Mouse (Mus musculus) liver, postnatal 0 days (tissue): ENCODE measurements at regions not wholly inside any gene's neighbourhood (a gene's known extent, or its start where the extent isn't known, plus 50 kb on each side); places are given as distances from the start of the nearest gene placed in this dataset.
A peak's percentile ranks its signal among the peaks of the same experiment; 100 is the strongest.

Source experiments
- CTCF ChIP-seq: sonication (generic); IDR thresholded peaks from 2 replicates; pipeline ENCODE4 v1.5.1; 2016; ENCODE audit warnings: antibody characterized with exemption, low read depth
- EP300 ChIP-seq: IDR thresholded peaks from 2 replicates; pipeline ENCODE4 v1.6.1; 2016; ENCODE audit warnings: antibody characterized with exemption, low read depth, mild to moderate bottlenecking

DNA sequence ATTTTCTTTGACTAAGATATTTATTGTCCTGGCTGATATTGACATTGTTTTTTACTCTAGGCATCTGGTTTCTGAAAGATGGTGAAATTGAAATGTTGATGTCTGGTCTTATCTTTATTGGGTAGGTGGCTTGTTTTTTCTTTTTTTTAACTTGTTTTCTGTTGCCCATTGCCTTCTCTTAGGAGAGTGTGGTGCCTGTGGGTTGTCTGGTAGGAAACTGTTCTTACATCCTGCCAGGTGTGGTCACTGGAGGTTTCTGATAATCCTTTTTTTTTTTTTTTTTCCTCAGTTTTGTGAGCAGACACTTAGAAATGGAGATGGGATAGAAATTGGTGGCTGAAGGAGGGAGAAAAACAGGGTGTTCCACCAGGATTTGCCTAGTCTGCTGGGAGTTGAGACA is 125.3 kb upstream of the Ndst4 start:
- TF ChIP-seq CTCF (no peak), EP300 (peak; percentile 77)
